Mouse (Mus musculus) effector memory CD4-positive, alpha-beta T cell, adult 5 months (primary cell): ENCODE measurements around the gene Khdc1b. TPM values are rescaled to one million over a fixed set of nuclear protein-coding genes. Genes with fewer than 3 reads are reported as not detected.

ENCODE experiments used
- polyA plus RNA-seq: library from polyadenylated mRNA; unstranded; fragments of 100-300 nt; shearing (Covaris generic); gene quantifications from one replicate; pipeline ENCODE4 v1.2.1, GENCODE M21; 2017

Khdc1b gene
- not detected for polyA plus RNA-seq

DNA sequence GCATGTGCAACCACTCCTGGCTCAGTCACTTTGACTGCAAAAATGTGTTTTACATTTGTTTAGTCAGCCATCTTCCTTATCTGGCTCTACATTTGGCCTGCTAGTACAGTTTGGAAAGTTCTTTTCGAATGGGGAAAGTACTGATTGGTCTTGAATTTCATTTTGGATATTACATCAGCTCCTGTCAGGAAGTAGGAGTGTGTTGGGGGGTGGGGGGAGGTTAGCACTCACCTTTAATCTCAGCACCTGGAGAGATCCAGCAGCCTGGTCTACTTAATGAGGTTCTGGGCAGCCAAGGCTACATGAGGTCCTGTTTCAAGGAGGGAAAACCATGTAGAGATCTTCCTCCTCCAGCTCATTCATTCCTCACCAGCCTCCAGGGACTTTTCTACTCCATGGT, at the start of gene Khdc1b:
TSS of gene Khdc1b (plus strand) at position 301 of the 400 bp plus-strand sequence.

DNA sequence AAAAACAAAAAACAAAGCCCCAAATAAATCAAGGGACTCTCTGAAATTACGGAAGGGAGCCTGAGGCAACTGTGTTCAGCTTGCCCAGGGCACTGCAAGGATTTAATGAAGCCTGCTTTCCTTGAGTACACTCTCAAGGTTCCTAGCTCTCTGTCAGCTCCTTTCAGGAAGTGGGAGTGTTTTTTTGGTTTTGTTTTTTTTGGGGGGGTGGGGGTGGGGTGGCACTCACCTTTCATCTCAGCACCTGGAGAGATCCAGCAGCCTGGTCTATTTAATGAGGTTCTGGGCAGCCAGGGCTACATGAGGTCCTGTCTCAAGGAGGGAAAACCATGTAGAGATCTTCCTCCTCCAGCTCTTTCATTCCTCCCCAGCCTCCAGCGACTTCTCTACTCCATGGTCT, 34.0 kb upstream of the Khdc1b start, which contains the start of gene Khdc1a:
TSS of gene Khdc1a (plus strand) at position 301 of the 400 bp plus-strand sequence.

GRCm38 (mm10) chr1:21368031-21368430, 15.3 kb upstream of the Khdc1b start, which contains the start of gene Khdc1c:
Gene Khdc1c (plus strand): TSS chr1:21368331.

Other genes with a start within 250 kb of the Khdc1b start
- gene Tmem14a, start 165.0 kb upstream of the Khdc1b start, polyA plus RNA-seq, result 1.8 TPM
- gene Gsta3, start 143.0 kb upstream of the Khdc1b start, polyA plus RNA-seq, result 0.42 TPM
- not detected for gene Khdc1a, start 33.9 kb upstream of the Khdc1b start, polyA plus RNA-seq
- not detected for gene Khdc1c, start 15.2 kb upstream of the Khdc1b start, polyA plus RNA-seq